Mouse (Mus musculus): Measurements from ENCODE around the gene Ubash3b. TPM values are rescaled to one million over a fixed set of nuclear protein-coding genes. Genes with fewer than 3 reads are reported as not detected.

Gene Ubash3b
- total RNA-seq, 1 experiment = 2.8 TPM

DNA sequence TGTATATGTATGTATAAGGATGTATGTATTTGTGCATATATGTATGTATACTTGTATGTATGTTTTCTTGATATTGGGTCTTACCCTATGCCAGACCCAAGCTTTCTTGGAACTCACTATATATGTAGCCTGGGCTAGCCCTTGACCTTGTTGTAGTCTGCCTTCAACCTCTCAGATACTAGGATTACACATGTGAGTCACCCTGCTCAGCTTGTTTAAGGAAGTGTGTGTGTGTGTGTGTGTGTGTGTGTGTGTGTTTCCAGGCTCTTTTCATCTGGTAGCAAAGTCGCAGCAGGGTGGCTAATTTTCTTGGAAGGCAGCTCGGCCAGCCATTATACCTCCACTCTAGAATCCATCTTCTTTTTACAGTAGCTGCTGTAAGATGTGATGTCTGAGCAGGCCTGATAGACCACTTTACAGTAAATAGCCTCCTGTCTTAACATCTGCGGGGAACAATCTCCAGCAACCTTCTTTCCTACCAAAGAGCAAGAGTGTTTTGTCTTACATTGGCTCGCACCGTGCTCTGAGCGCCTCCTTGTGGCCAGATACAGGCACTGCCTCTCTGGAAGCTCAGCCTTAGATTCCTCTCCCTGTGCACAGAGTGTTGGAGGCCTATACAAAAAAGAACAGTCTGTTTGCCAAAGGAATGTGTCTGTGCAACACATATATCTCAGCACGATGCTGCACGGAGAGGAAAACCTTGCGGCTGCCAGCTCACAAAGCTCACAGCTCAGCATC is 29.4 kb upstream of the Ubash3b start:
- Histone ChIP-seq H3K4me3 (ENCODE audit: insufficient read depth in 1 of 2, low read depth in 1 of 2, low read length in 2 of 2, poor library complexity in 1 of 2, severe bottlenecking in 1 of 2) (no peak overlapping the region), H3K9me3 (ENCODE audit: control insufficient read depth, insufficient read depth, low read depth, low read length) (no peaks in the 10 kb centered on the region), H3K27ac (ENCODE audit: insufficient read depth, low read depth, low read length, poor library complexity, severe bottlenecking) (no peak overlapping the region), H3K36me3 (ENCODE audit: control insufficient read depth, insufficient read depth, low read length, poor library complexity, severe bottlenecking) (no peaks in the 10 kb centered on the region), H3K9ac (ENCODE audit: insufficient read depth, low read depth, low read length, poor library complexity, severe bottlenecking) (no peak overlapping the region), H3K4me1 (ENCODE audit: control insufficient read depth in 2 of 2, insufficient read depth in 2 of 2, low read length in 2 of 2, poor library complexity in 1 of 2) (no peaks in the 10 kb centered on the region)
- in situ Hi-C loops (cut with MboI; ENCODE audit: low sequenced_read_pairs in 2 of 2, unreplicated experiment in 2 of 2) = loop anchor here in 1 of 2 experiments (25.0 kb wide), 1 partner anchor 154 kb away; no protein-coding TSS in a partner anchor
- peak; percentile 59 for DNase-seq (ENCODE audit: low read depth, low spot score)
- TF ChIP-seq MAFK (IDR thresholded peaks at IDR 0.05; ENCODE audit: insufficient read depth, low read depth, low read length) (no peak), ZC3H11A (IDR thresholded peaks at IDR 0.05; ENCODE audit: borderline replicate concordance, low read depth, low read length) (peak; percentile 93)

DNA sequence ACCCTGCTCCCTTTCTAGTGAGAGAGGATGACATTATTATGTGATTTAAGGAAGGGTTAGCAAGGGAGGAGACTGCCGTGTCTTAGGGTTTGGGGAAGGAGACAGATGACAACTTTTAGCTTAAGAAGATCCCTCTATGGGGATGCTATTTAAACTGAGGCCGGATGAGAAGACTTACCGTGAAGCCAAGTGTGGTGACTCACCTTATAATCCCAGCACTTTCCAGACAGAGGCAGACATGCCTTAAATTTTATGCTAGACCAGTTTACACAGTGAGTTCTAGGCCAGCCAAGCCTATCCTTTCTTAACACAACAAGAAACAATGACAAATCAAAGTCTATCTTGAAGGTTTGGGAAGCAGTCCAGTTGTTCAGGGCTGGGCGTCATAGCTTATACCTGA is 26.4 kb upstream of the Ubash3b start:
- Histone ChIP-seq H3K4me1 (ENCODE audit: control insufficient read depth in 2 of 2, insufficient read depth in 2 of 2, low read length in 2 of 2, poor library complexity in 1 of 2) (no peaks in the 10 kb centered on the region), H3K27ac (ENCODE audit: insufficient read depth, low read depth, low read length, poor library complexity, severe bottlenecking) (no peak overlapping the region), H3K9ac (ENCODE audit: insufficient read depth, low read depth, low read length, poor library complexity, severe bottlenecking) (no peak overlapping the region), H3K9me3 (ENCODE audit: control insufficient read depth, insufficient read depth, low read depth, low read length) (no peaks in the 10 kb centered on the region), H3K36me3 (ENCODE audit: control insufficient read depth, insufficient read depth, low read length, poor library complexity, severe bottlenecking) (no peaks in the 10 kb centered on the region), H3K4me3 (ENCODE audit: insufficient read depth in 1 of 2, low read depth in 1 of 2, low read length in 2 of 2, poor library complexity in 1 of 2, severe bottlenecking in 1 of 2) (no peak overlapping the region)
- TF ChIP-seq HCFC1 (IDR thresholded peaks at IDR 0.05; ENCODE audit: borderline replicate concordance, insufficient read depth, low read length) (no peak), ZC3H11A (IDR thresholded peaks at IDR 0.05; ENCODE audit: borderline replicate concordance, low read depth, low read length) (no peak), ZNF384 (IDR thresholded peaks at IDR 0.05; ENCODE audit: low read depth, low read length) (no peak), MAFK (IDR thresholded peaks at IDR 0.05; ENCODE audit: insufficient read depth, low read depth, low read length) (no peak), CHD2 (IDR thresholded peaks at IDR 0.05; ENCODE audit: low read depth, low read length) (no peak)
- DNase-seq (ENCODE audit: low read depth, low spot score) = no peak
- in situ Hi-C loops (cut with MboI; ENCODE audit: low sequenced_read_pairs in 2 of 2, unreplicated experiment in 2 of 2) = loop anchor here (5.0 to 25.0 kb wide), 4 partner anchors 133 to 353 kb away; no protein-coding TSS in a partner anchor

DNA sequence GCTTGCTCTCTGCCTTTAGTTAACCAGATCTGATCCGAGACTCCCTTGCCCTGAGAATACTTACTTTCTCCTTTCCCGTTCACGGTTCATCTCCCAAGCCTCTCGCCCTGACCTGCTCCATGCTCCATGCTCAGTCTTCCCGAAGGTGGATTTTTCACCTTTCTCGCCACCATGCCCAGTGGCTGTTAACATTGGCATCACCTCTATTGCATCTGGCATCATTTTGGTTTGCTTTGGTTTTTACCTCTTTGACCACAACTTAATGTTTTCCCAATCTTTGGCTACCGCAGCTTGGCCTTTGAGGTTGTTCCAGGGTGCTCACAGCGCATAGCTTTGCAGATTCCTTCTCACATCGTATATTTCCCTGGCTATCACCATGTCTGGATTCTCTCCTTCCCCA is 26.0 kb upstream of the Ubash3b start:
- in situ Hi-C loops (cut with MboI; ENCODE audit: low sequenced_read_pairs in 2 of 2, unreplicated experiment in 2 of 2) = loop anchor here (5.0 to 25.0 kb wide), 4 partner anchors 133 to 353 kb away; no protein-coding TSS in a partner anchor
- Histone ChIP-seq H3K36me3 (ENCODE audit: control insufficient read depth, insufficient read depth, low read length, poor library complexity, severe bottlenecking) (no peaks in the 10 kb centered on the region), H3K4me1 (ENCODE audit: control insufficient read depth in 2 of 2, insufficient read depth in 2 of 2, low read length in 2 of 2, poor library complexity in 1 of 2) (no peaks in the 10 kb centered on the region), H3K27ac (ENCODE audit: insufficient read depth, low read depth, low read length, poor library complexity, severe bottlenecking) (no peak overlapping the region), H3K4me3 (ENCODE audit: insufficient read depth in 1 of 2, low read depth in 1 of 2, low read length in 2 of 2, poor library complexity in 1 of 2, severe bottlenecking in 1 of 2) (no peak overlapping the region), H3K9me3 (ENCODE audit: control insufficient read depth, insufficient read depth, low read depth, low read length) (no peaks in the 10 kb centered on the region), H3K9ac (ENCODE audit: insufficient read depth, low read depth, low read length, poor library complexity, severe bottlenecking) (no peak overlapping the region)
- no peak for DNase-seq (ENCODE audit: low read depth, low spot score)
- TF ChIP-seq ZC3H11A (IDR thresholded peaks at IDR 0.05; ENCODE audit: borderline replicate concordance, low read depth, low read length) (no peak), MAFK (IDR thresholded peaks at IDR 0.05; ENCODE audit: insufficient read depth, low read depth, low read length) (no peak), CHD2 (IDR thresholded peaks at IDR 0.05; ENCODE audit: low read depth, low read length) (no peak), HCFC1 (IDR thresholded peaks at IDR 0.05; ENCODE audit: borderline replicate concordance, insufficient read depth, low read length) (no peak), ZNF384 (IDR thresholded peaks at IDR 0.05; ENCODE audit: low read depth, low read length) (no peak)

DNA sequence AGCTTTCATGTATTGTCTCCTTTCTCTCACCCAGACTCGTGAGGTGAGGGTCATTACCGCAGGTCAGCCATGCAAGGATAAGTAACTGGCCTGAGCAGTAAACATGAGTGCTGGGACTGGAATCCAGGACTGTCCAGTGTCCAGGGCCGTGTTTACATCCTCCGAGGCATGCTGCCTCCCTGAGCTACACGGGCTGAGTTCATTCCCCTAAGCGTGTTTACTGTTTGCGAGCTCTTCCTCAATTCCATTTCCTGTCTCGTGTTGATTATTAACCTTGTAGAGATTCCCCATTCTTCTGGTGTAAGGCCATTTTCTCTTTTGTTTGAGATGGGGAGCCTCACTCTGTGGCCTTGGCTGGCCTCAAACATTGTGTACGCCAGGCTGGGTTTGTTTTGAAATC is 23.8 kb upstream of the Ubash3b start:
- Histone ChIP-seq H3K9me3 (ENCODE audit: control insufficient read depth, insufficient read depth, low read depth, low read length) (no peaks in the 10 kb centered on the region), H3K4me3 (ENCODE audit: insufficient read depth in 1 of 2, low read depth in 1 of 2, low read length in 2 of 2, poor library complexity in 1 of 2, severe bottlenecking in 1 of 2) (no peak overlapping the region), H3K4me1 (ENCODE audit: control insufficient read depth in 2 of 2, insufficient read depth in 2 of 2, low read length in 2 of 2, poor library complexity in 1 of 2) (no peaks in the 10 kb centered on the region), H3K36me3 (ENCODE audit: control insufficient read depth, insufficient read depth, low read length, poor library complexity, severe bottlenecking) (no peaks in the 10 kb centered on the region), H3K9ac (ENCODE audit: insufficient read depth, low read depth, low read length, poor library complexity, severe bottlenecking) (no peak overlapping the region), H3K27ac (ENCODE audit: insufficient read depth, low read depth, low read length, poor library complexity, severe bottlenecking) (no peak overlapping the region)
- DNase-seq (ENCODE audit: low read depth, low spot score) = no peak
- in situ Hi-C loops (cut with MboI; ENCODE audit: low sequenced_read_pairs in 2 of 2, unreplicated experiment in 2 of 2) = loop anchor here (5.0 to 25.0 kb wide), 4 partner anchors 131 to 351 kb away; no protein-coding TSS in a partner anchor
- TF ChIP-seq HCFC1 (IDR thresholded peaks at IDR 0.05; ENCODE audit: borderline replicate concordance, insufficient read depth, low read length) = no peak
- no peak for TF ChIP-seq CHD2 (IDR thresholded peaks at IDR 0.05; ENCODE audit: low read depth, low read length)
- TF ChIP-seq ZNF384 (IDR thresholded peaks at IDR 0.05; ENCODE audit: low read depth, low read length) = no peak
- no peak for TF ChIP-seq ZC3H11A (IDR thresholded peaks at IDR 0.05; ENCODE audit: borderline replicate concordance, low read depth, low read length)
- no peak for TF ChIP-seq MAFK (IDR thresholded peaks at IDR 0.05; ENCODE audit: insufficient read depth, low read depth, low read length)
